In genomic region chr13:51023271-51023670, GRCm38 (mm10) we compare ENCODE assay signal across 14 mouse cellular contexts.
DNase-seq lines count a peak whose midpoint lies in the region; ATAC-seq and TF ChIP-seq lines count a peak whose summit lies in the region.
"Had no signal": no experiment of that assay in that cellular context is flagged by ENCODE, and none has a peak within 500 bp of the region (broad histone marks: within the 10 kb centered on the region; RNA-seq: fewer than 3 reads in every experiment).

No protein-coding gene starts in this region.

- no peak overlapping the region for H3K9ac ChIP-seq in heart, embryonic 11.5 days (ENCODE audit: low read depth, low read length)
- no peak overlapping the region for H3K9ac ChIP-seq in lung, embryonic 15.5 days
- H3K9ac ChIP-seq in stomach, postnatal 0 days (ENCODE audit: low read length): no peak overlapping the region
- H3K9ac ChIP-seq: hindbrain, embryonic 14.5 days; liver, embryonic 13.5 days had no signal

- 79% methylated on average over 11 of the region's 11 CpGs for whole genome bisulfite sequencing in heart, embryonic 11.5 days (ENCODE audit: insufficient replicate concordance)
- WGBS in lung, embryonic 15.5 days: 75% methylated on average over 11 of the region's 11 CpGs
- WGBS in stomach, postnatal 0 days: 76% methylated on average over 11 of the region's 11 CpGs

- TF ChIP-seq CTCF in embryonic fibroblast, embryonic 13.5 days (IDR thresholded peaks at IDR 0.05; ENCODE audit: borderline replicate concordance, insufficient read depth, low read length): no peak
- TF ChIP-seq CTCF in stomach, postnatal 0 days (IDR thresholded peaks at IDR 0.05; ENCODE audit: low read depth): no peak

- intact Hi-C loops in left cerebral cortex, postnatal 10 days (cut with DNase I): no loop called here

- peak overlapping the region; percentile 54; the same call in 1 of the 2 replicates for H3K27ac ChIP-seq in heart, embryonic 11.5 days (ENCODE audit: low read depth, low read length)
- peak overlapping the region; percentile 51 for H3K27ac ChIP-seq in lung, embryonic 15.5 days
- H3K27ac ChIP-seq in embryonic fibroblast, embryonic 13.5 days (ENCODE audit: insufficient read depth, low read length): peak overlapping the region; percentile 77
- H3K27ac ChIP-seq in stomach, postnatal 0 days (replicated peaks): 0 out of 2 replicates have a peak overlapping the region, but pooled peaks have one; percentile 8
- H3K27ac ChIP-seq: hindbrain, embryonic 14.5 days; liver, embryonic 13.5 days had no signal

- no peak for TF ChIP-seq POLR2A in embryonic fibroblast, embryonic 13.5 days (IDR thresholded peaks at IDR 0.05; ENCODE audit: low read depth, low read length)

- H3K4me3 ChIP-seq in heart, embryonic 11.5 days (ENCODE audit: low read depth, low read length): no peak overlapping the region
- no peak overlapping the region for H3K4me3 ChIP-seq in lung, embryonic 15.5 days
- no peak overlapping the region for H3K4me3 ChIP-seq in embryonic fibroblast, embryonic 13.5 days (ENCODE audit: insufficient read depth, low read length)
- no peak overlapping the region for H3K4me3 ChIP-seq in stomach, postnatal 0 days (ENCODE audit: low read depth, low read length)
- H3K4me3 ChIP-seq: liver, embryonic 13.5 days had no signal

- H3K4me1 ChIP-seq in heart, embryonic 11.5 days (ENCODE audit: control insufficient read depth, insufficient read depth, low read length): no peaks in the 10 kb centered on the region
- H3K4me1 ChIP-seq in lung, embryonic 15.5 days: peaks cover 30% of the 10 kb centered on the region
- H3K4me1 ChIP-seq in embryonic fibroblast, embryonic 13.5 days (ENCODE audit: control insufficient read depth, insufficient read depth, low read length): peaks cover 14% of the 10 kb centered on the region
- no peaks in the 10 kb centered on the region for H3K4me1 ChIP-seq in stomach, postnatal 0 days (replicated peaks; ENCODE audit: control insufficient read depth, insufficient read depth)
- H3K4me1 ChIP-seq: liver, embryonic 13.5 days had no signal

- H3K9me3 ChIP-seq in heart, embryonic 11.5 days (replicated peaks; ENCODE audit: control insufficient read depth, low read length): no peaks in the 10 kb centered on the region
- no peaks in the 10 kb centered on the region for H3K9me3 ChIP-seq in lung, embryonic 15.5 days
- no peaks in the 10 kb centered on the region for H3K9me3 ChIP-seq in stomach, postnatal 0 days (ENCODE audit: control insufficient read depth, low read length)
- H3K9me3 ChIP-seq: liver, embryonic 13.5 days had no signal

- H3K27me3 ChIP-seq in heart, embryonic 11.5 days (ENCODE audit: control insufficient read depth, insufficient read depth, low read length): no peaks in the 10 kb centered on the region
- H3K27me3 ChIP-seq in lung, embryonic 15.5 days: no peaks in the 10 kb centered on the region
- H3K27me3 ChIP-seq in stomach, postnatal 0 days (ENCODE audit: control insufficient read depth, insufficient read depth, low read length): no peaks in the 10 kb centered on the region
- H3K27me3 ChIP-seq: liver, embryonic 13.5 days; Patski had no signal

- H3K36me3 ChIP-seq in heart, embryonic 11.5 days (ENCODE audit: control insufficient read depth, insufficient read depth, low read length): no peaks in the 10 kb centered on the region
- H3K36me3 ChIP-seq in lung, embryonic 15.5 days: no peaks in the 10 kb centered on the region
- no peaks in the 10 kb centered on the region for H3K36me3 ChIP-seq in stomach, postnatal 0 days (ENCODE audit: control insufficient read depth, insufficient read depth, low read length)
- H3K36me3 ChIP-seq: liver, embryonic 13.5 days had no signal

- DNase-seq in heart, adult 18-20 months: no peak
- DNase-seq in lung, postnatal 36 days: no peak
- DNase-seq in stomach, postnatal 0 days (ENCODE audit: low spot score): no peak
- no peak for DNase-seq in right cerebral cortex, adult 18-20 months
- no peak for DNase-seq in left cerebral cortex, postnatal 10 days (ENCODE audit: extremely low spot score in 1 of 2, low spot score in 2 of 2)
- DNase-seq: adrenal gland, adult 8-10 months; cerebellum, postnatal 36 days; liver, embryonic 13.5 days; spleen, adult 18-20 months had no signal

- TF ChIP-seq EP300 in stomach, postnatal 0 days (optimal IDR thresholded peaks at IDR 0.05): no peak

- H3K4me2 ChIP-seq in heart, embryonic 11.5 days: no peak overlapping the region
- H3K4me2 ChIP-seq in lung, embryonic 15.5 days: no peak overlapping the region
- no peak overlapping the region for H3K4me2 ChIP-seq in stomach, postnatal 0 days (replicated peaks; ENCODE audit: low read depth)
- H3K4me2 ChIP-seq: hindbrain, embryonic 14.5 days; liver, embryonic 13.5 days had no signal

- no peak for ATAC-seq in heart, embryonic 11.5 days (replicated peaks; ENCODE audit: insufficient number of reproducible peaks, low FRiP score, low TSS enrichment)
- no peak for ATAC-seq in lung, embryonic 15.5 days (ENCODE audit: borderline replicate concordance, extremely low read depth, low FRiP score, low TSS enrichment)
- ATAC-seq in stomach, postnatal 0 days (ENCODE audit: low FRiP score, low TSS enrichment): no peak
- ATAC-seq: Patski had no signal

Comparison
In these comparisons a context has a peak if more than half of its experiments do, and no peak if none do; other contexts are left out.
1. H3K27ac ChIP-seq: peak in every context shown above with its lines; median percentile 77 in embryonic fibroblast, embryonic 13.5 days; 54 in heart, embryonic 11.5 days; 51 in lung, embryonic 15.5 days; 8 in stomach, postnatal 0 days.